In genomic region chr7:143158690-143159425, GRCm38 (mm10) we compare ENCODE assay signal across 18 mouse cellular contexts. TPM values are rescaled to one million over a fixed set of nuclear protein-coding genes. Genes with fewer than 3 reads are reported as not detected.
A peak's percentile ranks its signal among the peaks of the same experiment; 100 is the strongest.
DNase-seq lines count a peak whose midpoint lies in the region; ATAC-seq lines count a peak whose summit lies in the region.
"Had no signal": no experiment of that assay in that cellular context is flagged by ENCODE, and none has a peak within 500 bp of the region (broad histone marks: within the 10 kb centered on the region; RNA-seq: fewer than 3 reads in every experiment).

No protein-coding gene starts in this region.

- no peaks in the 10 kb centered on the region for H3K27me3 ChIP-seq in intestine, embryonic 14.5 days (replicated peaks; ENCODE audit: control insufficient read depth, insufficient read depth, low read length)
- no peaks in the 10 kb centered on the region for H3K27me3 ChIP-seq in intestine, embryonic 16.5 days (replicated peaks; ENCODE audit: control insufficient read depth, insufficient read depth, low read length)
- H3K27me3 ChIP-seq: heart, embryonic 15.5 days; limb, embryonic 15.5 days had no signal

- 58% methylated on average over 14 of the region's 14 CpGs for WGBS in intestine, embryonic 14.5 days
- whole genome bisulfite sequencing in intestine, embryonic 16.5 days: 67% methylated on average over 14 of the region's 14 CpGs

- no peak overlapping the region for H3K27ac ChIP-seq in intestine, embryonic 14.5 days (ENCODE audit: low read depth)
- no peak overlapping the region for H3K27ac ChIP-seq in intestine, embryonic 16.5 days (ENCODE audit: low read length)

- H3K36me3 ChIP-seq in intestine, embryonic 14.5 days (ENCODE audit: control insufficient read depth, insufficient read depth, low read length): no peaks in the 10 kb centered on the region
- H3K36me3 ChIP-seq in intestine, embryonic 16.5 days (ENCODE audit: control insufficient read depth, insufficient read depth, low read length): no peaks in the 10 kb centered on the region
- H3K36me3 ChIP-seq: heart, embryonic 15.5 days; limb, embryonic 15.5 days had no signal

- ATAC-seq in intestine, embryonic 14.5 days (replicated peaks; ENCODE audit: low FRiP score, low TSS enrichment, low read depth): no peak
- no peak for ATAC-seq in intestine, embryonic 16.5 days

- H3K9me3 ChIP-seq in intestine, embryonic 14.5 days (ENCODE audit: control insufficient read depth, low read length): no peaks in the 10 kb centered on the region
- no peaks in the 10 kb centered on the region for H3K9me3 ChIP-seq in intestine, embryonic 16.5 days (ENCODE audit: control insufficient read depth, low read length)
- H3K9me3 ChIP-seq: heart, embryonic 15.5 days; limb, embryonic 15.5 days had no signal

- H3K4me3 ChIP-seq in intestine, embryonic 14.5 days (ENCODE audit: low read depth, low read length): no peak overlapping the region
- no peak overlapping the region for H3K4me3 ChIP-seq in intestine, embryonic 16.5 days (ENCODE audit: low read length)
- H3K4me3 ChIP-seq: heart, embryonic 15.5 days; limb, embryonic 15.5 days; myocyte had no signal

- DNase-seq in embryo, embryonic 11 days: peak; percentile 28
- DNase-seq in embryo, embryonic 10 days (ENCODE audit: low spot score): no peak
- peak; percentile 55 for DNase-seq in intestine, embryonic 14.5 days (ENCODE audit: low spot score)
- DNase-seq in retina, postnatal 1 day: peak; percentile 43
- DNase-seq in retina, embryonic 14.5 days (ENCODE audit: low spot score): no peak
- DNase-seq in urinary bladder, postnatal 25 days (ENCODE audit: low spot score): no peak
- DNase-seq in testis, postnatal 10 days (ENCODE audit: low spot score): no peak
- DNase-seq: cerebellum, adult 8-10 months; gastrocnemius, postnatal 25 days; kidney, postnatal 36 days; layer of hippocampus, postnatal 36 days; lung, adult 18-20 months; right cerebral cortex, postnatal 4 days; thymus, postnatal 14 days had no signal

- H3K4me2 ChIP-seq in intestine, embryonic 14.5 days (ENCODE audit: low read length): no peak overlapping the region
- no peak overlapping the region for H3K4me2 ChIP-seq in intestine, embryonic 16.5 days (ENCODE audit: low read depth, low read length)
- H3K4me2 ChIP-seq: heart, embryonic 15.5 days; limb, embryonic 15.5 days had no signal

- H3K4me1 ChIP-seq in intestine, embryonic 14.5 days (replicated peaks; ENCODE audit: control insufficient read depth, insufficient read depth, low read length): peaks cover 21% of the 10 kb centered on the region
- peaks cover 19% of the 10 kb centered on the region for H3K4me1 ChIP-seq in intestine, embryonic 16.5 days (ENCODE audit: control insufficient read depth, insufficient read depth, low read length)

- H3K9ac ChIP-seq in intestine, embryonic 14.5 days (ENCODE audit: low read length): no peak overlapping the region
- H3K9ac ChIP-seq in intestine, embryonic 16.5 days (ENCODE audit: low read depth, low read length): no peak overlapping the region
- H3K9ac ChIP-seq: heart, embryonic 15.5 days; limb, embryonic 15.5 days had no signal

RNA-seq across cellular contexts. Expression of gene Kcnq1, which starts 52.7 kb away (rescaled TPM):
- 2.1 and 5.3 TPM in 2 replicates for polyA plus RNA-seq in intestine, embryonic 14.5 days (2014; fragmentation: Nextera tagmentation; extraction: Ambion mirVana)
- polyA plus RNA-seq in intestine, embryonic 16.5 days (2015; fragmentation: Nextera tagmentation; extraction: Ambion mirVana): 9.7 and 10.8 TPM in 2 replicates

Comparison
In these comparisons a context has a peak if more than half of its experiments do, and no peak if none do; other contexts are left out.
1. DNase-seq: peak in embryo, embryonic 11 days (single experiment), intestine, embryonic 14.5 days (single experiment) and retina, postnatal 1 day (single experiment); none in embryo, embryonic 10 days (single experiment), retina, embryonic 14.5 days (single experiment), urinary bladder, postnatal 25 days (single experiment) and testis, postnatal 10 days (single experiment).